Mouse (Mus musculus) liver, adult 2 months (tissue): ENCODE results near the gene Grb14.

Experiments used
- CTCF ChIP-seq: fragments of 200-500 bp; IDR thresholded peaks from 2 replicates; pipeline ENCODE4 v1.5.1; 2011; ENCODE audit warnings: low read depth, low read length, control low read depth
- POLR2A ChIP-seq: fragments of 200-500 bp; IDR thresholded peaks from 2 replicates; pipeline ENCODE4 v1.6.1; 2011; ENCODE audit warnings: low read length, control low read depth; ENCODE audit not compliant: insufficient read depth; ENCODE audit errors: extremely low read depth

- no peak for TF ChIP-seq CTCF
- no peak for TF ChIP-seq POLR2A
These were observed 10.2 kb downstream of the Grb14 start for GRCm38 (mm10) chr2:65014552-65014951.
